ENCODE assay signal across 24 mouse cellular contexts in genomic region chr4:15706120-15706519, GRCm38 (mm10).
"Had no signal": no experiment of that assay in that cellular context is flagged by ENCODE, and none has a peak within 500 bp of the region (broad histone marks: within the 10 kb centered on the region; RNA-seq: fewer than 3 reads in every experiment).

No protein-coding gene starts in this region.

- DNase-seq: gastrocnemius, postnatal 14 days; gastrocnemius, postnatal 36 days; heart, adult 11 months; heart, adult 2 months; heart, postnatal 4 days; kidney, adult 18-20 months; kidney, adult 8-10 months; kidney, postnatal 10 days; kidney, postnatal 25 days; kidney, postnatal 4 days; left cerebral cortex, postnatal 4 days had no signal

- H3K9me3 ChIP-seq: heart, embryonic 13.5 days; heart, embryonic 15.5 days; hindbrain, embryonic 10.5 days; hindbrain, embryonic 12.5 days; intestine, embryonic 15.5 days; limb, embryonic 13.5 days; limb, embryonic 15.5 days had no signal

- H3K36me3 ChIP-seq: heart, embryonic 13.5 days; heart, embryonic 15.5 days; hindbrain, embryonic 10.5 days; hindbrain, embryonic 12.5 days; intestine, embryonic 15.5 days; limb, embryonic 13.5 days; limb, embryonic 15.5 days had no signal

- H3K4me3 ChIP-seq: heart, adult 2 months; heart, embryonic 13.5 days; heart, embryonic 15.5 days; hindbrain, embryonic 10.5 days; hindbrain, embryonic 12.5 days; intestine, embryonic 15.5 days; layer of hippocampus, adult 2 months; limb, embryonic 13.5 days; limb, embryonic 15.5 days had no signal

- H3K4me2 ChIP-seq: heart, embryonic 11.5 days; heart, embryonic 13.5 days; heart, embryonic 15.5 days; hindbrain, embryonic 12.5 days; hindbrain, embryonic 14.5 days; intestine, embryonic 15.5 days; limb, embryonic 13.5 days; limb, embryonic 15.5 days had no signal

- ATAC-seq: hindbrain, embryonic 16.5 days; inflammation-experienced regulatory T-cells, adult 6 months; intestine, embryonic 15.5 days; intestine, postnatal 0 days had no signal

- H3K4me1 ChIP-seq: heart, embryonic 13.5 days; heart, embryonic 15.5 days; hindbrain, embryonic 10.5 days; hindbrain, embryonic 12.5 days; intestine, embryonic 15.5 days; limb, embryonic 13.5 days; limb, embryonic 15.5 days had no signal

- H3K9ac ChIP-seq: heart, embryonic 13.5 days; heart, embryonic 15.5 days; hindbrain, embryonic 12.5 days; hindbrain, embryonic 14.5 days; intestine, embryonic 15.5 days; limb, embryonic 13.5 days; limb, embryonic 15.5 days had no signal

- H3K27ac ChIP-seq: heart, adult 2 months; heart, embryonic 13.5 days; heart, embryonic 15.5 days; hindbrain, embryonic 10.5 days; hindbrain, embryonic 12.5 days; hindbrain, embryonic 14.5 days; intestine, embryonic 15.5 days; layer of hippocampus, adult 2 months; limb, embryonic 13.5 days; limb, embryonic 15.5 days had no signal

- H3K27me3 ChIP-seq: heart, embryonic 13.5 days; heart, embryonic 15.5 days; hindbrain, embryonic 12.5 days; intestine, embryonic 15.5 days; limb, embryonic 13.5 days; limb, embryonic 15.5 days had no signal
